Mouse (Mus musculus) ovary, postnatal 10 days (tissue): ENCODE measurements at regions not wholly inside any gene's neighbourhood (a gene's known extent, or its start where the extent isn't known, plus 50 kb on each side); places are given as distances from the start of the nearest gene placed in this dataset.

Experiments used
- DNase-seq: peaks from one replicate; pipeline ENCODE4 v3.0.0; 2022; ENCODE audit warnings: low spot score

- no peak for DNase-seq
These were observed 107.8 kb downstream of the Basp1 start for GRCm38 (mm10) chr15:25305801-25306200.

GRCm38 (mm10) chr15:25303379-25303778 is 110.2 kb downstream of the Basp1 start:
- DNase-seq: no peak

GRCm38 (mm10) chr15:25302671-25303294 is 110.8 kb downstream of the Basp1 start:
- DNase-seq: peak; percentile 6

- DNase-seq: no peak
These were observed 111.8 kb downstream of the Basp1 start for GRCm38 (mm10) chr15:25301810-25302209.

GRCm38 (mm10) chr15:25297278-25297677 is 116.3 kb downstream of the Basp1 start:
- DNase-seq: no peak

- DNase-seq: no peak
These were observed 116.8 kb downstream of the Basp1 start for GRCm38 (mm10) chr15:25296714-25297113.

GRCm38 (mm10) chr15:25295753-25296152 is 117.8 kb downstream of the Basp1 start:
- DNase-seq: no peak

- DNase-seq: no peak
These were observed 122.3 kb downstream of the Basp1 start for GRCm38 (mm10) chr15:25291231-25291691.

GRCm38 (mm10) chr15:25287850-25288249 is 125.7 kb downstream of the Basp1 start:
- no peak for DNase-seq

- DNase-seq: no peak
These were observed 129.0 kb downstream of the Basp1 start for GRCm38 (mm10) chr15:25284354-25285199.

GRCm38 (mm10) chr15:25283713-25284112 is 129.9 kb downstream of the Basp1 start:
- no peak for DNase-seq

GRCm38 (mm10) chr15:25282346-25282745 is 131.2 kb downstream of the Basp1 start:
- no peak for DNase-seq

GRCm38 (mm10) chr15:25281942-25282341 is 131.6 kb downstream of the Basp1 start:
- DNase-seq: no peak

GRCm38 (mm10) chr15:25278317-25279156 is 135.0 kb downstream of the Basp1 start:
- DNase-seq: no peak

- DNase-seq: no peak
These were observed 137.3 kb downstream of the Basp1 start for GRCm38 (mm10) chr15:25276227-25276626.

GRCm38 (mm10) chr15:25271886-25272285 is 141.7 kb downstream of the Basp1 start:
- no peak for DNase-seq

GRCm38 (mm10) chr15:25270349-25270748 is 143.2 kb downstream of the Basp1 start:
- DNase-seq: no peak

GRCm38 (mm10) chr15:25269345-25269996 is 144.1 kb downstream of the Basp1 start:
- no peak for DNase-seq

- no peak for DNase-seq
These were observed 145.1 kb downstream of the Basp1 start for GRCm38 (mm10) chr15:25268436-25268835.

- DNase-seq: no peak
These were observed 146.1 kb downstream of the Basp1 start for GRCm38 (mm10) chr15:25267509-25267908.

GRCm38 (mm10) chr15:25252648-25253567 is 160.7 kb downstream of the Basp1 start:
- no peak for DNase-seq
